Mouse (Mus musculus): ENCODE results near the gene Gm49320.

The Gm49320 gene

DNA sequence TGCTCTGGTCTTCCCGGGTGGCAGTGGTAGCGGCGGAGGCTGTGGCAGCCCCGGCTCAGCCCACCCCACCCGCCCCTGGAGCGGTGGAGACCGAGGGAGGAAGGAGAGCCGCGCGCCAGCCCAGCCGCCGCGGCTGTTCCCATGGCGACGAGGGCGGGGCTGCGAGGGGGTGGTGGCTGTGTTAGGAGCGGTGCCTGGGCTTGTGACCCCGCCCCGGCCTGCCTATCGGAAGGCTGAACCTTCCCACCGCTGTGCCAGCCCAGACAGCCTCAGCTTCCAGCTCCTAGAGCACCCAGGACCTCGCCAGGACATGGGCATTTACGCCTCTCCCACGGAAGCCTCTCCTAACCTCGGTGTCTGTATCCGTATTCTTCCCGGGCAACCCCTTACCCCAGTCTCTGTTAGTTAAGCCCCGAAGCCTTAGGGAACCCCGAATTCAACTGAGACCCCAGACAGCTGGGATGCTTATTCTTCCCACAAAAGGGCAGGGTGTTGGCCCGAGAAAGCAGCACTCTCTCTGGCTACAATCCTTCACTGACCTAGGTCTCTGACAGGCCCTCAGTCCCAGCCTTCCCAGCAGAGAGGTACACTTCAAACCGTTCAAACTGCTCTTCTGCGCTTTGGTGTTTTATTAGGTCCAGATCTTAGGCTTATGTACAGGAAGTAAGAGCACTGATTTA, 20.6 kb downstream of the Gm49320 start, which contains the start of gene Ctxn1:
Gene Ctxn1 (minus strand): TSS at position 150 of the 680 bp plus-strand sequence.
- peak; percentile 71 for DNase-seq

DNA sequence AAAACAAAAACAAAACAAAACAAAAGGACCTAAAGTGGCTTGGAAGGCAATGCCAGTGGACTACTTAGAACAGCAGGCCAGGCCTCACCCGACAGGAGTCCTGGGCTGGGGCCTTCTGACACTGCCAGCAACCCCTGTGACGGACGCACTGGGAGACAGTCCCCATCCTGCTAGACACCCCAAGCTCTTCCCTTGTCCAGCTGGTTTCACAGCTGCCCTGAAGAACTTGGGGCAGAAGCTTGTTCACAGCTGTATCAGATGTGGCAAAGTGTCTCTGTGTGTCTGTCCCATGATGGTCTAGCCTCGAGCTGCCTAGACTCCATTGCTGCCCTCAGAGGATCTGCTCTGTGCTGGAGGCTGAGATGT, 21.1 kb downstream of the Gm49320 start:
- peak; percentile 16 for DNase-seq

DNA sequence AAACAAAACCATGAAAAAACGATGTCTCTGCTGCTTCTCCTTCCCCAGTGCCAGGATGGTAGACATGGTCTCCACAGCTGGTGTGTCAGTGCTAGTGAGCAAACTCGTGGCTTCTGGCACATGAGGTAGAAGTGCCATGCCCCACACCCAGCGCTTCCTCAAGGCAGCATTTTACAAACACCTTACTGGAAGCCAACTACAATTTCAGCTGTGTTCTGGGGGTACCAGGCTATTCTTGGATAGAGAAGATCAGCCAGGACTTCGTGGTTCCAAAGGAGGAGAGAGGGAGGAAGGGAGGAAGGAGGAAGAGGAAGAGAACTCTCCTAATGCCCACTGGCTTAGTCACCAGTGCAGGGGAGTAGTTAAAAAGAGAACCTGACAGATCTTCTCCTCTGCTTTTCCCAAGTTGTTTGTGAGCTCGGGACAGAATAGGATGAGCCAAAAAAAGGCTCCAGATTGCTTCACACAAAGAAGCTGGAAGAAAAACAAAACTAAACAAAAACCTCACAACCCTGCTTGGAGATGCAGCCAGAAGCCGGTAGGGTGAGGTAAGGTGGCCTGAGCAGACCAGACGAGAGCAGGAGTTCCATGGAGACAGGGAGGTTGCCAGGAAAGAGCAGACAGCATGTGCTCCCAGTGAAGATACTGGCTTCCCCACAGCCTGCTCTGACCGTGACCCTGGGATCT, 24.6 kb downstream of the Gm49320 start:
- DNase-seq, result no peak

DNA sequence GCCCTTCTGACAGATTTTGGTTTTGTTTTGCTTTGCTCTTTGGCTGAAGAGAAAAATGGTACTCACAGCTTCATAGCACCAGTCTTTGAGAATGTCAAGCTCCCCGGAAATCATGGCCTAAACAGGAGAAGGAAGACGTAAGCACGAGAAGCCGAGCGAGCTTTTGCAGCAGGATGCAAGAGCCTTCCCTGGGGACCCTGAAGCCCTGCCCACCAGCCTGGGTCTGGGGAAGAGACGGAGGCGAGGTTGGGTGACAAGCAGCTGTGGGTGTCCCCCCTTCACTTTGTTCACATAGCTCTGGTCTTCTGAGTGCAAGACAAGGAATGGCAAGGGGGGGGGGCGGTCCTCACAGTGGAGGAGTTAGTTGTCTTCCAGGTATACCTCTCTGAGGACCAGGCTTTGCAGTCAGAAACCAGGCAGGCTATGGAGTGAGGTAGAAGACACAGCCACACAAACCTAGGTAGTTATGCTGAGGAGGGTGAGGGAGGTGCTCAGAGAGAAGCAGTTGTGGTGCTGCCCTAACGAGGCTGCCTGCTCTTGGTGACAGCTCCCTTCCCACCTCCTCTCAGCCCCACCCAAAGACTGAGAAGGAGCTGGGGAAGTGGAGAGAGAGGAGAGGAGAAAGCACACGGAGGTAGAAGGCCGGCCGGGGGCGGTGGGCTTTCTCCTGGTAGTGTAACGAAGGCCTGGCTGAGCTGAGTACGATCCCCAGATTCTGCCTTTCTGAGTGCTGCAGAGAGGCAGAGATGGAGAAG, 26.7 kb downstream of the Gm49320 start:
- no peak for DNase-seq

DNA sequence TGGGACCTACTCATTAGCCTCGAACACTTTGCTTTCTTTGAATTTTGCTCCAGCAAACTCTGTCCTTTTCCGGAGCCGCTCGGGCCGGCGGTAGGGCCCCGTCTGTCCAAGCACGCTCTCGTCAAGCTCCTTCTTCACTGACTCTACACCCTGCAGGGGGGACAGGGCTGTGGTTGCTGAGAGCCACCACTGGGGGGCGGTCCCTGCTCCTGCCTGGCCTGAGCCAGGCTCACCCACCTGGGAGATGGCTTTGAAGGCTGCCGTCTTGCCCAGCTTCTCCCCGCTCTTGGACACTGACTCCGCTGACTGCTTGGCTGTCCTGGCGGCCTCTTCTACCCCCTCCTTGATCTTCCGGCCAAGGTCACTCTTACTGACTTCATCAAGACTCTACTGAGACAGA, 29.0 kb downstream of the Gm49320 start:
- DNase-seq, result no peak

DNA sequence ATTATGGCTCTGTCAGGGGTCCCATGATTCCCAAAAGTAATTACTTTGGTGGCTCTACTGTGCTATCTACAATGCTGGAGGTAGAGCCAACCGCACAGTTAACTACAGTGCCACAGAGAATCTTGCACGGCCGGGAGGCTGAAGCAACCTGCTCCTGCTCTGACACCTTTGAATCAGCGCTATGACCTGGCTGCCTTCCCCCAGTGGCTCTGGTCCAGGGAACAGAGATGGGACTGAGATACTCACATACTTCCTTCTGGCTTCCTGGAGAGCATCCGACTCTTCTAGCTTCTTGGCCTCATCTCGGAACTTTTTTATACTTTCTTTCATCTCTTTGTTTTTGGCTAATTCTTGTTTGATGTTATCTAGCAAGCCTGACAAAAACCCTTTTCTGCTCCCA, 30.9 kb downstream of the Gm49320 start:
- no peak for DNase-seq

DNA sequence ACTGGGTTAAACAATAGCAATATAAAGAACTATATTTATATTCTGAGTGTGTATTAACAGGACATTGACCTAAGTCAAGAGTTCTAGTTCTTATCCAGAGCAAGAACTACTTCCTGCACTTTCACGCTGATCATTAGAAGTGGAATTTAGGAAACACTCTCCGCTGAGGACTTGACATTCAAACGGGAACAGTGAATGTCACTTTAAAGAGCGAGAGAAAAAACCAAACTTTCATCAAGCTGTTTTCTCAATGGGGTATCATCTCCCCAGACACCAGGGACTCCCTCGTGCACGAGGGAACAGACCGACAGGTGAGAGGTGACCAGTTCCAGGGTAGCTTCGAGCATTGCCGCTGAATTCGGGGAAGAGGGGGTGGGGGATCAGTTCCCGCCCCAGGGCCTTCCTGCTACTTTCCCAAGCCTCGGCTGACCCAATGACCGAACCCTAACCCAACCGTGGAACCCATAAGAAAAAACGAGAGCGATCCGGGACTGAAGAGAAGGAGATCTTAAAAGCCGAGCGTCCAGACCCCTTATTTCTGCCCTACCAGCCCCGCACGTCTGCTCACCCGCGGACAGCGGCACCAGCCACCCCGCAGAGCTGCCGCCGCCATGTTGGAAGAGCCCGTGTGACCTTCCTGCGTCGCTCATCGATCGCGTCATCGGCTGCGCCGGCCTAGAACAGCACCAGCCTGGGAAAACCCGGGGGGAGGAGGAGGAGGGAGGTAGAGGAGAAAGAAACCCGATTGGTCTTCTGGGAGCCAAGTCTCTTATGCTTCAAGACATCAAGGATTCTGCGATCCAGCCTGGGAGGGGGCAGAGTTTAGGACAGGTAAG, 36.8 kb downstream of the Gm49320 start, which contains the start of gene Timm44:
Gene Timm44 (minus strand): TSS at position 639 of the 836 bp plus-strand sequence.
- peak; percentile 96 for DNase-seq

DNA sequence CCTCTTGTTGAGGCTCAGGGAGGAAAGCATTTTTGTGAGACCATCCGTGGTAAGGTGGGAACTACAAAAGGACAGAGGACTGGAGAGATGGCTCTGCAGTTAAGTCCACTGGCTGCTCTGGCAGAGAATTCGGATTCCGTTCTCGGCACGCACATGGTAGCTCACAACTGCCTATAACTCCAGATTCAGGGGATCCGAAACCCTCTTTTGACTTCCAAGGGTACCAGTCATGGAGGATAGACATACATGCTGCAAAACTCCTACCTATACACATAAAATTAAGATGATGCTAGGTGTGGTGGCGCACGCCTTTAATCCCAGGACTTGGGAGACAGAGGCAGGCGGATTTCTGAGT, 37.4 kb downstream of the Gm49320 start:
- no peak for DNase-seq

DNA sequence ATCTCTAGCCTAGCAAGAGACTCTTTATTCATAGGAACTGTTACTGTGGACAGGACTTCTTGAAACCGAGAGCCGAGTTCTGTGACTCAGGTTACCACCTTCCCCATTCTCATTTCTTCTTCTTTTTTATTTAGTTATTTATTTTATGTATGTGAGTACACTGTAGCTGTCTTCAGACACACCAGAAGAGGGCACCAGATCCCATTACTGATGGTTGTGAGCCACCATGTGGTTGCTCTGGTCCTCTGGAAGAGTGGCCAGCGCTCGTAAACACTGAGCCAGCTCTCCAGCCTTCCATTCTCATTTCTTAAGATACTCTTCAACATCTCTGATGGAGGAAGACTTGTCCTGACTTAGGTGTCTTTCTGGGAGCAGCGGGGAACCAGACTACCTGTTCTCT, 54.1 kb downstream of the Gm49320 start:
- no peak for DNase-seq

DNA sequence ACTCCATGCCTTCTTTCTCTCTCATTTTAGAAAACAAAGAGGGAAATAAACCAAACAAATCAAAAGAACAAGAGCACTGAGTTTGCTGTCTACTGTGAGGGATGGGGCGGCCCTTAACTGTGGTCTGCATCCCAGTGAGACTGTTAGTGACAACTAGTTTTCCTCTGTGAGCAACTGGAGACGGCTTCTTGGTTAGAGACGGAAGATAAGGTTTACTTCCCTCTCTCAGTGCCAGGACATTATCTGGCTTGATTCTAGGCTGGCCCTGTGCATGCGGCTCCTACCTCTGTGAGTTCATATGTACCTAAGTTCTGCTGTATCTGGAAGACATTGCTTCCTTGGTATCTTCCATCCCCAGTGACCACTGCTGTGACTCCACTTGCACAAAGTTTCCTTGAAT, 59.2 kb downstream of the Gm49320 start:
- DNase-seq, result no peak

Data from cerebellum, adult 9-10 months (tissue).